Mouse (Mus musculus): Measurements from ENCODE around the gene Il23r. TPM values are rescaled to one million over a fixed set of nuclear protein-coding genes. Genes with fewer than 3 reads are reported as not detected.

Gene Il23r
- polyA plus RNA-seq, 1 experiment: not detected

GRCm38 (mm10) chr6:67437814-67438385, 53.8 kb downstream of the Il23r start:
- TF ChIP-seq GATA1 (IDR thresholded peaks at IDR 0.05; ENCODE audit: low read length): no peak

- TF ChIP-seq GATA1 (IDR thresholded peaks at IDR 0.05; ENCODE audit: low read length): no peak
Measured at GRCm38 (mm10) chr6:67437028-67437427, 54.6 kb downstream of the Il23r start.

DNA sequence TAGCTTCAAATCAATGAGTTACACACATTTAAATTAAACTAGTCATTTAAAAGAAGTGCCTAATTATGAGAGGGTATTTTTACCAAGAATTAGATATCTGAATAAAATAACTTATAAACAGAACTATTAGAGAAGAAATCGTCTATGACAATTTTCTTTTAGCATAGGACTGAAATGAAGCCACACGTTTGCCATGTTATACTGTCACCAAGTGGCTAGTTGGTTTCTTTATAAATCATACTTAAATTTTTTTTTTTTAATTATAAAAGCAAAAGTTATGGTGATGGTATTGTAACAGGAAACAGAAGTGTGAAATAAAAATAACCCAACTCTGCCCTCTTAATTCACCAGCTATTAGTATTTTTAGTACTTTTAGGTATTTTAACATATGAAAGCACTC, 55.4 kb downstream of the Il23r start:
- TF ChIP-seq GATA1 (IDR thresholded peaks at IDR 0.05; ENCODE audit: low read length): no peak

DNA sequence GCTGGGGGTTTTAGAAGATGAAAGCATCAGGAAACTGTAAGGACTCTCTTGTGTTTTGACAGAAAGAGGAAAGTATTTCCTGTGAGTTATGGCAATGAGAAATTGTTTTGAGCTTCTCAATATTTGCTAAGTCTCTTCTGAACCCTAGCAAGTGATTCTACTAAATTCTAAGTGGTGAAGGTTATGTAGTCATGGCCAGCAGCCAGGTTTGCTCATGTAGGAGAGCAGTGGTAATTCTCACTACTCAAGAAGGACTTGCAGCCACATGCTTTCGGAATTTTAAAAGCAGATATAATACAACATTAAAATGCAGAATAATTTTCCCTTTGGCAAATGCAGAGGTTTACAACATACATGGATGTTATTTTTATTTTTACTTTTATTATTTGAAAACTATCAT, 55.9 kb downstream of the Il23r start:
- TF ChIP-seq GATA1 (IDR thresholded peaks at IDR 0.05; ENCODE audit: low read length): no peak

- TF ChIP-seq GATA1 (IDR thresholded peaks at IDR 0.05; ENCODE audit: low read length): no peak
Measured at GRCm38 (mm10) chr6:67434755-67435452, 56.8 kb downstream of the Il23r start.

- TF ChIP-seq GATA1 (IDR thresholded peaks at IDR 0.05; ENCODE audit: low read length): no peak
Measured at GRCm38 (mm10) chr6:67431808-67432207, 59.8 kb downstream of the Il23r start.

- TF ChIP-seq GATA1 (IDR thresholded peaks at IDR 0.05; ENCODE audit: low read length): no peak
Measured at GRCm38 (mm10) chr6:67421761-67422160, 69.9 kb downstream of the Il23r start.

- no peak for TF ChIP-seq GATA1 (IDR thresholded peaks at IDR 0.05; ENCODE audit: low read length)
Measured at GRCm38 (mm10) chr6:67416557-67416956, 75.1 kb downstream of the Il23r start.

GRCm38 (mm10) chr6:67415276-67415675, 76.4 kb downstream of the Il23r start:
- TF ChIP-seq GATA1 (IDR thresholded peaks at IDR 0.05; ENCODE audit: low read length): no peak

- TF ChIP-seq GATA1 (IDR thresholded peaks at IDR 0.05; ENCODE audit: low read length): no peak
Measured at GRCm38 (mm10) chr6:67413378-67413777, 78.3 kb downstream of the Il23r start.

DNA sequence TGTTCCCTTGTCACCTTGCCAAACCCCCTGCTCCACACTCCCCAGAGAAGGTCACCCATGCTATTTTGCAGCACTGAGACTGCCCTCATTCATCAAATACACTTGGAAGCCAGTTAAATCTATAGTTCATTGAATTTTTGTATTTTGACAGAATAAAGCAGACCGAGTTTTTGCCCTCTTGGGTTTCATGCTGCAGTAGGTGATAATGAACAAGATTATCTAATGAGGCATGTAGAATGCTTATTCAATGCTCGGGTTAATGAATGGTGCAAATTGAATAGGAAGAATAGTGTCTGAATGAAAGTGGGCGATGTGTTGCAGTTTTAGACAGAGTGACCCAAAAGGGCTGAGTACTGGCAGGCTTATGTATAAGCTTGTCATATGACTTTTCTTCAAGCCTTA, 86.4 kb downstream of the Il23r start:
- no peak for TF ChIP-seq GATA1 (IDR thresholded peaks at IDR 0.05; ENCODE audit: low read length)

- no peak for TF ChIP-seq GATA1 (IDR thresholded peaks at IDR 0.05; ENCODE audit: low read length)
Measured at GRCm38 (mm10) chr6:67399551-67399950, 92.1 kb downstream of the Il23r start.

DNA sequence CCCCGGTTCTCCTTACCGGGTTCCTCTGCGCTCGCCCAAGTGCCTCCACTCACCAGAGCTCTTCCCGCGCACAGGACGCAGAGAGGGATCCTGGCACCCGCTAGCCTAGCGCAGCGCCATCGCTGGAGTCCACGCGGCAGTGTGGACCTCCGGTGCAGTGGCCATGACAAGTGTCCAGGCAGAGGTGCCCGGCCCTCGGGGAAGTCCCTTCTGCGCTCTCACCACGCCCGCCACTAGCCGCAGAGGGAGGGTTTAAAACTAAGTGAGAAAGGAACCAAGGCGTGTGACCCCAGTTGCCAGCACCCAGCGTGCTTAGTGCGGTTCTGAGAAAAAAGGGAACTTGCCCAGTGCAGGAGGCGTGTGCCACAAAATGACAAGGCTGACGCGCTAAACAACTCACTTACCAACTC, 115.7 kb downstream of the Il23r start, which contains the start of gene Il12rb2:
Il12rb2 (minus strand) TSS at position 207 of the 410 bp plus-strand sequence.
- no peak for TF ChIP-seq GATA1 (IDR thresholded peaks at IDR 0.05; ENCODE audit: low read length)

Other genes starting within 250 kb of the Il23r start
- not detected in 2 replicates for gene Il12rb2, start 115.7 kb downstream of the Il23r start, polyA plus RNA-seq (2012)
- gene Tacstd2, start 43.9 kb upstream of the Il23r start, polyA plus RNA-seq (2012): not detected in 2 replicates

Data from G1E-ER4 (cell line).